Mouse (Mus musculus): ENCODE measurements around the gene Scnm1. TPM values are rescaled to one million over a fixed set of nuclear protein-coding genes. Genes with fewer than 3 reads are reported as not detected.
A peak's percentile ranks its signal among the peaks of the same experiment; 100 is the strongest.
"Not testable (repeated sequence)": the region's sequence is repeated elsewhere in the genome, so short reads cannot be mapped to it uniquely, and the experiment has no call there.

The Scnm1 gene
- total RNA-seq, 2 experiments from 2014 or later: 35.5 to 40.8 TPM

DNA sequence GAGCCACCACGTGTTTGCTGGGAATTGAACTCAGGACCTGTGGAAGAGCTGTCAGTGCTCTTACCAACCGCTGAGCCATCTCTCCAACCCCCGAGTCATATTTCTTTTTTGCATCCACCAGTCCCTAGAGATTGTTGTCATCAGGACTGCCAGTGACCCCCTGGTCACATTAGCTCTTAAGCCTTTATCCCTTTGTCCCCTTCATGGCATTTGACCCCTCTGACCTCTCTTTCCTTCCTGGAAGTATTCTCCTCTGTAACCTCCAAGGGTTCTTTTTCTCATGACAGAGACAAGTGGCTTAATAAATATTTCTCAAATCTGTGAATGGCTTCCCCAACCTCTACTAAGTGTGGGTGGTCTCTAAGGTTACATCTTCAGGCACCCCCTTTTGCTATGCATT lies 14.1 kb upstream of the Scnm1 start:
- no peak for DNase-seq

DNA sequence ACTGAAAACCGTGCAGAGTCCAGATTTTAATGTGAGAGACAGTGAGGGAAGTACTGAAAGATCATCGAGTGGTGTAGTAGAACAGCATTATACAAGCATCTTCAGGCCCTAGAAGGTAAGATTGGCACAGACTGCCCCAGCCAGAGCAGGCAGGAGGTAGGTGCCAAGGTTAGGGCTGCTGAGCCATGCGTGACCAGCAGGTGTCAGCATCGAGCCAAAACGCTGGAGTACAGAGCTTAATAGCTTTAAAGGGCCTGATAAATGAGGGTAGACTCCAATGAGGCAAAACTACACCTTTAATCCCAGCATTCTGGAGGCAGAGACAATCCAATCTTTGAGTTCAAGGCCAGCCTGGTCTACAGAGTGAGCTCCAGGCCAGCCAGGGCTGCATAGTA lies 8.8 kb upstream of the Scnm1 start:
- peak; percentile 87 for DNase-seq

DNA sequence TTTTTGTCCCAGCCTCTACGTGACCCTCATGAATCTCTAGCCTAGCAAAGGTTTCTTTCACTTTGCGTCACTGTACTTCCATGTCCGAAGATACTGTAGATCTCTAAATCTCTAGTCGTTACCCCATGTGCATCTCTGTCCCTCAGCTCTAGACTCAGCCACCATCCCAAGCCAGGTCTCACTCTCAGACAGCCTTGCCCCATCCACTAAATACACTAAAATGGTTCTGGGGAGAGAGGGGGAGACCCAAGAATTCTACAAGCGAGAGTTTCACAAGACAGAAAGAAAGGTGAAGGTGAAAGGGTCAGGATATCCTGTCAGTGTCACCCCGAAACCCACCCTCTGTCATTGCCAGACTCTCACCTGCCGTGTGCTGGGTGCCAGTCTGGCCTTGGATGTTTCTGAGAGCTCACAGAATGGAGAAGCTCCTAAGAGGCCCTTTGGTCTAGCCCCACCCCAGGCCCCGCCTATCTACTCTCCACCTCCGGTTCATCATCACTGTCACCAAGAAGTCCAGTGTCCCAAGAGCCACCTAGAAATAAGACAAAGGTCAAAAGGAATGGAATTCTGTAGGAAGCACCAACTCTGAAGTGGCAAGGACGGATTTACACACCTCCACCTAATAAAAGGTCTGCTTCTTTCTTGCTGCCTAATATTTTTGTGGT lies 8.3 kb upstream of the Scnm1 start, which contains the start of gene Tnfaip8l2:
Tnfaip8l2 (minus strand) TSS at position 409 of the 665 bp plus-strand sequence.
- DNase-seq: no peak

GRCm38 (mm10) chr3:95141474-95141873 lies 7.7 kb upstream of the Scnm1 start:
- DNase-seq: no peak

DNA sequence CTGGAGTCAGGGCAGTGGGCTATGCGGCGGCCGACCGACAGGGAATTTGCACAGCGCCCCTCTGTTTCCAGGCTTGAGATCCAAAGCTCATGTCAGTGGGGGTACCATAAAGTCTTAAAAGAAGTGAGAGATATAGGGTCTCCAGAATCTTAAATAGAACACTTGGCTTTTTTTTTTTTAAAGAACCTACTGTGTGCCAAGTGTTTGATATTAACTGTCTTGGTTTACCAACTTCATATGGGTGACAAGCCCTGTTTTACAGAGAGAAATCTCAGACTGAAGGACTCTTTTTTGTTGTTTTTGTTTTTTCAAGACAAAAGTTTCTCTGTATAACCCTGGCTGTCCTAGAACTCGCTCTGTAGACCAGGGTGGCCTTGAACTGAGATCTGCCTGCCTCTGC lies 7.0 kb upstream of the Scnm1 start:
- DNase-seq: no peak

DNA sequence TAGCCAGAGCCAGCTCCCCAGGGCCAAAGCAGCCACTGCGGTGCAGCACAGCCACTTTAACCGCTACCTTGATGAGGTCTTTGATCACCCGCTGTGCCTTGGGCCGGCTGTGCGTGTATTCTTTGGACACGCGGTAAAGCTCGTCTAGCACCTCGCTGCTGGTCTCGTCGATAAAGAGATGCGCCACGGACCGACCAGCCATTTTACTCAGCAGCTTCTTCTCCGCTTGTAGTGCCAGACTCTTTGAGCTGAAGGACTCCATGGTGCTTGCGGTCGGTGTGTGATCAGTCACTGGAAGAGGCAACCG lies 6.4 kb upstream of the Scnm1 start:
- DNase-seq: no peak

- DNase-seq: no peak
Observed at GRCm38 (mm10) chr3:95139586-95140288, 5.9 kb upstream of the Scnm1 start.

DNA sequence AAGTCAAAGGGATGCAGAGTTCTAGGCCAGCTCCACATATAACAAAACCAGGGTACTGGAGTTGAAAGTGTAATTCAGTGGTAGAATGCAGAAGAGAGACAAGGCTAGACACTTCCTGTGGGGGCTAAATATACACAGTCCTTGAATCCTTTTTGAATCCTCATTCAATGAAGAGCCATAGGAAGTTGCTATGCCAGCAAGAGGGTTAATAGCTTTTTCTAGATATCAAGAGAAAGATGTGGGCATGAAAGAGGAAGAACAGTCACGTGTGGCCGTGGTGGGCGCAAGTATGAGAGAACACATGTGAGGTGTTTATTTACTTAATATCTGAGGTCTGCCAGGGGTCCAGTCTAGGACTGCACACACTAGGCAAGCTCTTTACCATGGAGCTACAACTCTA lies 2.5 kb upstream of the Scnm1 start:
- DNase-seq: no peak

GRCm38 (mm10) chr3:95135433-95136052 lies 1.7 kb upstream of the Scnm1 start:
- DNase-seq: no peak

GRCm38 (mm10) chr3:95135023-95135422 lies 1.2 kb upstream of the Scnm1 start:
- DNase-seq: peak; percentile 50

GRCm38 (mm10) chr3:95134133-95134532 lies 322 bp upstream of the Scnm1 start:
- DNase-seq: not testable (repeated sequence)

- DNase-seq: no peak
Observed at GRCm38 (mm10) chr3:95133176-95133575, 635 bp downstream of the Scnm1 start.

GRCm38 (mm10) chr3:95132389-95132788 lies 1.4 kb downstream of the Scnm1 start:
- not testable (repeated sequence) for DNase-seq

DNA sequence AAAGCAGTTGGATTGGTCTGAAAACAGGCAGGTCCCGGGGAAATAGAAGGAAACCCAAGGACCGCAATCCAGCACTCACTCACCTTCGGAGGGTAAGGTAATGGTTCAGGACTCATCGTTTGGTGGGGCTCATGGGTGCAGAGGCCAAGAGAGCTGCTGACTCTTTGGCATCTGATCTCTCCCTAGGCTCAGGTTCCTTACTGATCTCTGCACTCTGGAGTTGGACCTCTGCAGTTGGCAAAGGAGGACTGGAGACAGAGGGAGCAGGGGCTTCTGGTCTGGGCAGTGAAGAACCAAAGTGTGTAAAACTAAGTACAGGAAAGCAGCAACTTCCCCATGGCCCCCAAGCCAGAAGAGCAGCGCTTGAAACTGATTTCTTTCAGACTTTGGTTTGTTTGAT lies 3.7 kb downstream of the Scnm1 start:
- no peak for DNase-seq

DNA sequence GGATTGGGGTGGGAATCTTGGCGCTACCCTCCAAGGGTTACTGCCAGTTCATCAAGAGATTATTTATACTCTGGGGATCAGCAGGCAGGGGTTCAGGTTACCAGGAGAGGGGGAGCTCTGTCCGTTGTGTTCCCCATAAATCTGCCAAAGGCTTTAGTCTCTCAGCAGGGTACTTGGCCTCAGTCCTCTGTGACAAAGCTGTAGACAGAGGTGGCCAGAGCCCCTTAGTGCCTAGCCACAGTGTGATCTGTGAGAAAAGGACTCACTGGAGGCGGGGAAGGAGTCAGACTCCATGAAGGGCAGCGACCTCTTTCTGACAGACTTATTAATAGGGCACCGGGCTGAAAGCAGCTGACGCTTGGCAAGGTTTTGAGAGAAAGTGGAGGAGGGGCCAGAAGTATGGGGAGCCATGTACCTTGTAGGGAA lies 4.6 kb downstream of the Scnm1 start:
- DNase-seq: peak; percentile 44

DNA sequence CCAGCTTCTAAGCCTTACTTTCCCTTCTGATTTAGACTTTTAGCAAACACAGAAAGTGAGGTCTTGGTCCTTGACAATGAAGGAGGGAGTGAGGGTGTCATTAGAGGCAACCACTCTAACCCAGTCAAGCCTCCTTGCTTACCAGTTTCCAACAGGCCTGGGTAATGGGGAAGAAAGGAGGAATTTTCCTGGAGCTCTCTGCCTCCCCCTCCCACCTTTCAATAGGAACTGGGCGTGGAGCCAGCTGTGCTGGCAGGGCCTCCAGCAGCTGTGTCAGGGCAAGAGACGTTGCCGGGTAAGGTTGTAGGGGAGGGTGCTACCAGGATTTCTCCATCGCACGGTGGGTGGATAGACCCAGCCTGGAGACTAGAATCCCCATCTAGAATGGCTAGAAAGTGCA lies 8.8 kb downstream of the Scnm1 start:
- peak; percentile 83 for DNase-seq

DNA sequence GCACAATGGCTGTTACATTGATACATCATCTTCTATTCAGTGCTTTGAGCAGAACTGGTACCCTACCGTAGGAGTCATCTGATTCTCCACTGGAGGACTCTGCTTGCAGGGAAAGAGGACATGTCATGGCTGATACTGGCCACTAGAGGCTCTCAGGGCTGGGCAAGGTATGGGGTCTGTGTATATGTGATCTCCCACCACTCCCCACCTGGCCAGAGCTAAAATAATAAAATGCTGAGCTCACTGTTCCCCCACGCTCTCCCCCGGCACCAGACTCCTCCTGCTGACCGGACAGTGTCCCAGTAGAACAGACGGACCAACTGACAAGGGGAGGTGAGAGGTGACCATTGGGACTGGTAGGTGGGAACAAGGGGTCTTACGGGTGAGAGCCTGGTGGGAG lies 9.6 kb downstream of the Scnm1 start, which contains the start of gene Tmod4:
Tmod4 (plus strand) TSS at position 231 of the 400 bp plus-strand sequence.
- peak; percentile 28 for DNase-seq

DNA sequence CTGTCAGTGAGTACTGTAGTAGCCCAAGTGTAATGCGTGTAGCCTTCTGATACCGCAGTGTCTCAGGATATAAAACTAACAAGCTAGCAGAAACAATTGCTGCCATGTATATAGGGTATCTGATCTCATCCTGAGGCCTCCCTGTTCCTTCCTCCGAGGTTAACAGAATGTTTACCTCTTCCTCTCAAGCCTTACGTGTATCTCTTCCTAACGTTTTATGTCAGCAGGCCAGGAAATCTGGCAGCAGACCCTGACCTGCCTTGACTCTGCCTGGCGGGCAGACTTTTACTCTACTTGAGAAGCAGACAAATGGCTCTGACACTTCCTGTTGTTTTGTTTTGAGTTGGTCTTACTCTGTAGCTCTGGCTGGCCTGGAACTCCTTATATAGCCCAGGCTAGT lies 12.2 kb downstream of the Scnm1 start:
- DNase-seq: no peak

DNA sequence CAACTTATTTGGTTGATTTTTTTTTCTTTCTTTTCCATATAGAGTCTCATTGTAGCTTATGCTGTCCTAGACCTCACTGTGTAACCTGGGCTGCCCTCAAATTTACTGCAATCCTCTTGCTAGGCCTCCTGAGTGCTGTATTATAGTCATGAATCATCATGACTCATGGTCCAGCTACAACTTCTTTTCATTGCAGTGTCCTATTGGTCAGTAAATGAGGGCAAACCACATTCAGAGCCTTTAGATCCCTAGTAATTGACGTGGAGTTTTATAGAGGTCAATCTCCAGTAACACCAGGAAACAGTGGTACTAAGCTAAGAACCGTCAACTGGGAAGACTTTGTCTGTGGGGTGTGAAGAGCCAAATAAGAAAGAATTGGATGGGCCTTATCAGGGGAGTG lies 16.1 kb downstream of the Scnm1 start:
- no peak for DNase-seq

DNA sequence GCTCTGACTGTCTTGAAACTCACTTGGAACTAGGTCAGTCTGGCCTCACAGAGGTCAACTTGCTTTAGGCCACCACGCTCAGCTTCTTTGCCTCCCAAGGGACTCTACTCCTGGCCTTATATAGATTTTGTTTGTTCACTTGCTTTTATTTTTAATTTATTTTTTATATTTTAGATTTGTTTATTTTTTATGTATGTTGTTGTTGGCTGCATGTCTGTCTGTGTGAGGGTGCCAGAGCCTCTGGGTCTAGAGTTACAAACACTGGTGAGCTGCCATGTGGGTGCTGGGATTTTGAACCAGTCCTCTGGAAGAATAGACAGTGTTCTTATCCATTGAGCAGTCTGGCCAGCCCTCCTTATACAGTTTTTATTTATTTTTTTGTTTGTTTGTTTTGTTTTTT lies 21.1 kb downstream of the Scnm1 start:
- no peak for DNase-seq

GRCm38 (mm10) chr3:95110911-95111726 lies 22.7 kb downstream of the Scnm1 start, which contains the start of gene Vps72:
TSS of gene Vps72 (plus strand) at chr3:95111022.
- peak; percentile 83 for DNase-seq

- no peak for DNase-seq
Observed at GRCm38 (mm10) chr3:95107898-95108297, 25.9 kb downstream of the Scnm1 start.

DNA sequence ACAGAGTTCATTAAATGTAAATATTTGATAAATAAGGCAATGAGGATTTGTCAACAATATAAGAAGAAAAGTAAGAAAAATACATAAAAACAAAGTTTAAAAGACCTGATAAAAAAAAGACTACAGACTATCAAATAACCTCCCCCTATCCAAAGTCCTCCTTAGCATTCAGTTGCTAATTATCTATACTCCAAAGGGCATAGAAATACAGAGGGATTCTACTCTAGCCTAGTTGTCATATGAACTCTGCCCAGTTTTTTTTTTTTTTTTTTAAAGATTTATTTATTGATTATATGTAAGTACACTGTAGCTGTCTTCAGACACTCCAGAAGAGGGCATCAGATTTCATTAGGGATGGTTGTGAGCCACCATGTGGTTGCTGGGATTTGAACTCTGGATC lies 26.5 kb downstream of the Scnm1 start:
- not testable (repeated sequence) for DNase-seq
